Mouse (Mus musculus) kidney, embryonic 14.5 days (tissue): ENCODE data around the gene Tsc2. TPM values are rescaled to one million over a fixed set of nuclear protein-coding genes. Genes with fewer than 3 reads are reported as not detected.
A peak's percentile ranks its signal among the peaks of the same experiment; 100 is the strongest.

ENCODE experiments used
- ATAC-seq: fragments of 200-750 bp; cut with Nextera tagmentation; 2 replicates; pipeline ENCODE4 v1.8.0; 2017; ENCODE audit warnings: moderate number of reproducible peaks, mild to moderate bottlenecking, moderate TSS enrichment, moderate library complexity; ENCODE audit not compliant: low FRiP score, low TSS enrichment
- H3K27ac ChIP-seq: fragments of 300-500 bp; sonication (generic); 2 replicates; pipeline ENCODE4 v1.5.1; 2014; ENCODE audit warnings: low read depth, mild to moderate bottlenecking, low read length, moderate library complexity, mixed read lengths
- H3K27me3 ChIP-seq: fragments of 300-500 bp; sonication (generic); 2 replicates; pipeline ENCODE4 v1.6.1; 2014; ENCODE audit warnings: mild to moderate bottlenecking, low read length; ENCODE audit not compliant: control insufficient read depth, insufficient read depth
- H3K36me3 ChIP-seq: fragments of 300-500 bp; sonication (generic); 2 replicates; pipeline ENCODE4 v1.6.1; 2014; ENCODE audit warnings: low read length, mixed read lengths; ENCODE audit not compliant: control insufficient read depth, insufficient read depth
- H3K4me1 ChIP-seq: fragments of 300-500 bp; sonication (generic); 2 replicates; pipeline ENCODE4 v1.6.1; 2014; ENCODE audit warnings: low read length, mixed read lengths; ENCODE audit not compliant: control insufficient read depth, insufficient read depth
- H3K4me2 ChIP-seq: fragments of 300-500 bp; sonication (generic); replicated peaks from 2 replicates; pipeline ENCODE4 v1.6.1; 2014; ENCODE audit warnings: low read depth, mild to moderate bottlenecking, low read length
- H3K4me3 ChIP-seq: fragments of 300-500 bp; sonication (generic); 2 replicates; pipeline ENCODE4 v1.5.1; 2014; ENCODE audit warnings: mild to moderate bottlenecking, low read length
- H3K9ac ChIP-seq: fragments of 300-500 bp; sonication (generic); 2 replicates; pipeline ENCODE4 v1.6.1; 2014; ENCODE audit warnings: low read depth, mild to moderate bottlenecking, low read length, moderate library complexity
- H3K9me3 ChIP-seq: fragments of 300-500 bp; sonication (generic); 2 replicates; pipeline ENCODE4 v1.6.1; 2016; ENCODE audit warnings: low read length; ENCODE audit not compliant: control insufficient read depth
- WGBS: fragments of 180-500 bp; shearing (Covaris S2); extraction: QIAGEN DNeasy Blood & Tissue Kit; methylation state at CpG from one replicate; pipeline ENCODE4 v1.1.7; 2014; 5-methylcytosine and 5-hydroxymethylcytosine counted together
- polyA plus RNA-seq: library from polyadenylated mRNA; unstranded; fragments of >200 nt; fragmentation: Nextera tagmentation; extraction: Ambion mirVana; gene quantifications from 2 replicates; pipeline ENCODE4 v1.2.1, GENCODE M21; 2014

Gene Tsc2
- polyA plus RNA-seq, 1 experiment from 2014 or later: 55.4 TPM

GRCm38 (mm10) chr17:24635694-24636093, 3.3 kb upstream of the Tsc2 start:
- Histone ChIP-seq H3K27ac (no peak overlapping the region), H3K9ac (no peak overlapping the region), H3K27me3 (no peaks in the 10 kb centered on the region), H3K9me3 (no peaks in the 10 kb centered on the region), H3K4me3 (no peak overlapping the region), H3K4me1 (peaks cover 27% of the 10 kb centered on the region), H3K36me3 (peaks cover 15% of the 10 kb centered on the region), H3K4me2 (no peak overlapping the region)
- no peak for ATAC-seq
- WGBS: 97% methylated on average over 5 of the region's 5 CpGs

- Histone ChIP-seq H3K27ac (no peak overlapping the region), H3K4me1 (peaks cover 24% of the 10 kb centered on the region), H3K4me3 (no peak overlapping the region), H3K9me3 (no peaks in the 10 kb centered on the region), H3K9ac (no peak overlapping the region), H3K27me3 (no peaks in the 10 kb centered on the region), H3K4me2 (no peak overlapping the region), H3K36me3 (peaks cover 16% of the 10 kb centered on the region)
- 81% methylated on average over 4 of the region's 4 CpGs for WGBS
- no peak for ATAC-seq
Measured at GRCm38 (mm10) chr17:24635024-24635423, 2.6 kb upstream of the Tsc2 start.

GRCm38 (mm10) chr17:24633831-24634230, 1.4 kb upstream of the Tsc2 start:
- H3K4me3 ChIP-seq: no peak overlapping the region
- H3K27me3 ChIP-seq: no peaks in the 10 kb centered on the region
- no peak overlapping the region for H3K4me2 ChIP-seq
- H3K36me3 ChIP-seq: peaks cover 24% of the 10 kb centered on the region
- no peak overlapping the region for H3K27ac ChIP-seq
- no peak overlapping the region for H3K9ac ChIP-seq
- WGBS: 96% methylated on average over 11 of the region's 11 CpGs
- ATAC-seq: no peak
- peaks cover 13% of the 10 kb centered on the region for H3K4me1 ChIP-seq
- H3K9me3 ChIP-seq: no peaks in the 10 kb centered on the region

- WGBS: 11% methylated on average over 22 of the region's 22 CpGs
- Histone ChIP-seq H3K27me3 (no peaks in the 10 kb centered on the region), H3K4me1 (peaks cover 13% of the 10 kb centered on the region), H3K9ac (peak overlapping the region; percentile 63), H3K4me3 (peak overlapping the region; percentile 58), H3K9me3 (no peaks in the 10 kb centered on the region), H3K4me2 (peak overlapping the region; percentile 50), H3K27ac (peak overlapping the region; percentile 75), H3K36me3 (peaks cover 27% of the 10 kb centered on the region)
- ATAC-seq: peak; percentile 32; the same call in 1 of the 2 replicates
Measured at GRCm38 (mm10) chr17:24632813-24633449, 501 bp upstream of the Tsc2 start.

- H3K9ac ChIP-seq: no peak overlapping the region
Measured at GRCm38 (mm10) chr17:24630072-24630471, 2.4 kb downstream of the Tsc2 start.

GRCm38 (mm10) chr17:24628646-24629045, 3.8 kb downstream of the Tsc2 start:
- Histone ChIP-seq H3K36me3 (peaks cover 64% of the 10 kb centered on the region), H3K27ac (no peak overlapping the region), H3K4me2 (no peak overlapping the region), H3K9ac (no peak overlapping the region), H3K4me3 (no peak overlapping the region), H3K27me3 (no peaks in the 10 kb centered on the region), H3K9me3 (no peaks in the 10 kb centered on the region), H3K4me1 (peaks cover 13% of the 10 kb centered on the region)
- no peak for ATAC-seq
- 48% methylated on average over 5 of the region's 5 CpGs for WGBS

More at GRCm38 (mm10) chr17:24630072-24630471, 2.4 kb downstream of the Tsc2 start:
- ATAC-seq: no peak
- no peaks in the 10 kb centered on the region for H3K9me3 ChIP-seq
- peaks cover 53% of the 10 kb centered on the region for H3K36me3 ChIP-seq
- peaks cover 13% of the 10 kb centered on the region for H3K4me1 ChIP-seq
- H3K4me2 ChIP-seq: no peak overlapping the region
- H3K27ac ChIP-seq: no peak overlapping the region
- no peaks in the 10 kb centered on the region for H3K27me3 ChIP-seq
- 90% methylated on average over 14 of the region's 14 CpGs for WGBS
- H3K4me3 ChIP-seq: no peak overlapping the region

GRCm38 (mm10) chr17:24625472-24625871, 7.0 kb downstream of the Tsc2 start:
- no peaks in the 10 kb centered on the region for H3K27me3 ChIP-seq
- H3K4me3 ChIP-seq: no peak overlapping the region
- ATAC-seq: no peak
- no peak overlapping the region for H3K4me2 ChIP-seq
- peaks cover 91% of the 10 kb centered on the region for H3K36me3 ChIP-seq
- no peak overlapping the region for H3K9ac ChIP-seq
- WGBS: 94% methylated on average over 8 of the region's 8 CpGs
- no peak overlapping the region for H3K27ac ChIP-seq
- H3K4me1 ChIP-seq: no peaks in the 10 kb centered on the region
- H3K9me3 ChIP-seq: no peaks in the 10 kb centered on the region

- Histone ChIP-seq H3K27ac (no peak overlapping the region), H3K4me1 (no peaks in the 10 kb centered on the region), H3K9ac (no peak overlapping the region), H3K36me3 (peaks cover 94% of the 10 kb centered on the region), H3K27me3 (no peaks in the 10 kb centered on the region), H3K9me3 (no peaks in the 10 kb centered on the region), H3K4me3 (no peak overlapping the region), H3K4me2 (no peak overlapping the region)
- 85% methylated on average over 14 of the region's 14 CpGs for WGBS
- no peak for ATAC-seq
Measured at GRCm38 (mm10) chr17:24617561-24618194, 14.8 kb downstream of the Tsc2 start.

GRCm38 (mm10) chr17:24610711-24611110, 21.7 kb downstream of the Tsc2 start:
- Histone ChIP-seq H3K9me3 (no peaks in the 10 kb centered on the region), H3K27ac (no peak overlapping the region), H3K4me2 (no peak overlapping the region), H3K36me3 (peaks cover 70% of the 10 kb centered on the region), H3K9ac (no peak overlapping the region), H3K27me3 (no peaks in the 10 kb centered on the region), H3K4me3 (no peak overlapping the region), H3K4me1 (no peaks in the 10 kb centered on the region)
- 88% methylated on average over 2 of the region's 2 CpGs for WGBS
- ATAC-seq: no peak
